Mouse (Mus musculus): ENCODE data around the gene Spink2. TPM values are rescaled to one million over a fixed set of nuclear protein-coding genes. Genes with fewer than 3 reads are reported as not detected.

Spink2 gene
- 0.21 TPM in 1 of 2 replicates, not detected in the other for polyA plus RNA-seq (2012; rRNA removed)

GRCm38 (mm10) chr5:77211236-77211635 is at the start of gene Spink2:
Gene Spink2 (minus strand): TSS chr5:77211471.

Other genes starting within 250 kb of the Spink2 start
- 10.3 and 14.1 TPM in 2 replicates for gene Srp72, start 236.8 kb downstream of the Spink2 start, polyA plus RNA-seq (2012; rRNA removed)
- gene Arl9, start 207.4 kb downstream of the Spink2 start, polyA plus RNA-seq (2012; rRNA removed): not detected in 2 replicates
- gene Thegl, start 195.4 kb downstream of the Spink2 start, polyA plus RNA-seq (2012; rRNA removed): not detected in 2 replicates
- 61.2 and 64.6 TPM in 2 replicates for gene Hopx, start 96.3 kb downstream of the Spink2 start, polyA plus RNA-seq (2012; rRNA removed)
- gene Rest, start 54.0 kb upstream of the Spink2 start, polyA plus RNA-seq (2012; rRNA removed): 5.0 and 6.3 TPM in 2 replicates
- 13.6 and 17.1 TPM in 2 replicates for gene Noa1, start 98.6 kb upstream of the Spink2 start, polyA plus RNA-seq (2012; rRNA removed)
- 7.0 and 17.4 TPM in 2 replicates for gene Polr2b, start 98.7 kb upstream of the Spink2 start, polyA plus RNA-seq (2012; rRNA removed)
- gene Igfbp7, start 196.6 kb upstream of the Spink2 start, polyA plus RNA-seq (2012; rRNA removed): 1,758 and 3,305 TPM in 2 replicates

Data from colon, adult 2 months (tissue).